Mouse (Mus musculus) heart, adult 2 months (tissue): Measurements from ENCODE around the gene Psen1.

Source experiments
- CTCF ChIP-seq: fragments of 200-600 bp; IDR thresholded peaks from 2 replicates; pipeline ENCODE4 v1.8.1; 2022; ENCODE audit warnings: antibody characterized with exemption, mild to moderate bottlenecking, moderate library complexity
- POLR2A ChIP-seq: fragments of 200-500 bp; IDR thresholded peaks from 2 replicates; pipeline ENCODE4 v1.6.1; 2011; ENCODE audit warnings: mild to moderate bottlenecking, low read depth, low read length, control low read depth; ENCODE audit not compliant: insufficient read depth

GRCm38 (mm10) chr12:83742834-83743233, 54.9 kb downstream of the Psen1 start:
- TF ChIP-seq CTCF: no peak
- TF ChIP-seq POLR2A: no peak
